Mouse (Mus musculus): ENCODE data around the gene Cdc25a. TPM values are rescaled to one million over a fixed set of nuclear protein-coding genes. Genes with fewer than 3 reads are reported as not detected.

The Cdc25a gene
- polyA plus RNA-seq, 1 experiment from 2014 or later: 31.6 TPM

DNA sequence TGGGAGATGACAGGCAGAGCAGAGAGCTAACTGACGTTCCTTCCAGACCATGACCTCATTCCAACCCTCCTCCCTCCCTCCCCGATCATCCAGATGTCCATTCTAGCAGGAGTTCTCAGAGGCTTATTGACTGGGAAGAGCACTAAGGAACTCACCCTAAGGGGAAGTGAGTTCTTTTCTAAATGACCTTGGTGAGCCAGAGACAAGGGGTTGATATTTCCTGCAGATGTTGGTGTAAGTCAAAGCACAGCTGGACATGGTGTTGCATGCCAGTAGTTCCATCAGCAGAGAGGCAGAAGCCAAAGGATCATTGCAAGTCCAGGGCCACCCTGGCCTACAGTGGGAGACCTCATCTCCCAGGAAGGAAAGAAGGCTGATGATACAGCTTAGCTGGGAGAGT lies 22.6 kb downstream of the Cdc25a start:
- 29% methylated on average over 2 of the region's 2 CpGs for WGBS
- Histone ChIP-seq H3K9ac (ENCODE audit: low read depth, low read length) (no peak overlapping the region), H3K9me3 (ENCODE audit: control insufficient read depth, low read length) (no peaks in the 10 kb centered on the region), H3K4me3 (ENCODE audit: low read length) (no peak overlapping the region), H3K36me3 (ENCODE audit: control insufficient read depth, insufficient read depth, low read length) (peaks cover 15% of the 10 kb centered on the region), H3K4me2 (replicated peaks; ENCODE audit: low read depth, low read length) (no peak overlapping the region), H3K27me3 (ENCODE audit: control insufficient read depth, insufficient read depth, low read length) (no peaks in the 10 kb centered on the region), H3K27ac (ENCODE audit: low read depth, low read length) (no peak overlapping the region), H3K4me1 (ENCODE audit: control insufficient read depth, insufficient read depth, low read length) (peaks cover 22% of the 10 kb centered on the region; the same call in 1 of the 2 replicates)
- ATAC-seq (ENCODE audit: low FRiP score, low TSS enrichment): no peak

GRCm38 (mm10) chr9:109899361-109899760 lies 24.0 kb downstream of the Cdc25a start:
- ATAC-seq (ENCODE audit: low FRiP score, low TSS enrichment): no peak
- Histone ChIP-seq H3K9ac (ENCODE audit: low read depth, low read length) (no peak overlapping the region), H3K36me3 (ENCODE audit: control insufficient read depth, insufficient read depth, low read length) (peaks cover 5% of the 10 kb centered on the region; the same call in 1 of the 2 replicates), H3K9me3 (ENCODE audit: control insufficient read depth, low read length) (no peaks in the 10 kb centered on the region), H3K4me1 (ENCODE audit: control insufficient read depth, insufficient read depth, low read length) (peaks cover 12% of the 10 kb centered on the region; the same call in 1 of the 2 replicates), H3K27me3 (ENCODE audit: control insufficient read depth, insufficient read depth, low read length) (no peaks in the 10 kb centered on the region), H3K4me3 (ENCODE audit: low read length) (no peak overlapping the region), H3K4me2 (replicated peaks; ENCODE audit: low read depth, low read length) (no peak overlapping the region), H3K27ac (ENCODE audit: low read depth, low read length) (no peak overlapping the region)
- WGBS: 51% methylated on average over 13 of the region's 15 CpGs

DNA sequence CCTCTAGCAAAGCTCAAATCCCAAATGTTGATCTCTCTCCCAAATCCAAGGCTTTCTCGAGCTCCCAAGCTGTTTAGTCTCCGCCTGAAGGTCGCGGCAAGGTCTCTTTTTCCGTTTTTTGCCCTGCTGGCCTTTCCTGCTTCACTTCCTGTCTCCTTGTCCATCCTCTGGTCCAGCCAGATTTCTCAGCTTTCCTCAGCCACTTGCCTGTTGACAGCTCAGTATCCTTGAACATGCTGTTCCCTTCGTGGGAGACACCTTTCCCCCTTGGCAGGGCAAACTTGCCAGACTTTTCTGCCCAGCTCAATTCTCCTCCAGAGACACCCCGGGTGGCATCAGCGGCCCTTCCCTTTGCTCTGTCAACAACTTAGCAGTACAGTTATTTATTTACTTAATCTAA lies 24.4 kb downstream of the Cdc25a start:
- H3K27ac ChIP-seq (ENCODE audit: low read depth, low read length): no peak overlapping the region
- H3K36me3 ChIP-seq (ENCODE audit: control insufficient read depth, insufficient read depth, low read length): peaks cover 5% of the 10 kb centered on the region; the same call in 1 of the 2 replicates
- ATAC-seq (ENCODE audit: low FRiP score, low TSS enrichment): no peak
- no peak overlapping the region for H3K9ac ChIP-seq (ENCODE audit: low read depth, low read length)
- no peak overlapping the region for H3K4me2 ChIP-seq (replicated peaks; ENCODE audit: low read depth, low read length)
- 64% methylated on average over 8 of the region's 8 CpGs for WGBS
- H3K27me3 ChIP-seq (ENCODE audit: control insufficient read depth, insufficient read depth, low read length): no peaks in the 10 kb centered on the region
- no peaks in the 10 kb centered on the region for H3K9me3 ChIP-seq (ENCODE audit: control insufficient read depth, low read length)
- peaks cover 10% of the 10 kb centered on the region; the same call in 1 of the 2 replicates for H3K4me1 ChIP-seq (ENCODE audit: control insufficient read depth, insufficient read depth, low read length)
- no peak overlapping the region for H3K4me3 ChIP-seq (ENCODE audit: low read length)

GRCm38 (mm10) chr9:109900604-109901003 lies 25.2 kb downstream of the Cdc25a start:
- Histone ChIP-seq H3K9ac (ENCODE audit: low read depth, low read length) (no peak overlapping the region), H3K27me3 (ENCODE audit: control insufficient read depth, insufficient read depth, low read length) (no peaks in the 10 kb centered on the region), H3K4me2 (replicated peaks; ENCODE audit: low read depth, low read length) (no peak overlapping the region), H3K9me3 (ENCODE audit: control insufficient read depth, low read length) (no peaks in the 10 kb centered on the region), H3K4me3 (ENCODE audit: low read length) (no peak overlapping the region), H3K27ac (ENCODE audit: low read depth, low read length) (no peak overlapping the region), H3K4me1 (ENCODE audit: control insufficient read depth, insufficient read depth, low read length) (0 out of 2 replicates have a peak, but pooled peaks cover 7% of the 10 kb centered on the region), H3K36me3 (ENCODE audit: control insufficient read depth, insufficient read depth, low read length) (peaks cover 5% of the 10 kb centered on the region; the same call in 1 of the 2 replicates)
- 84% methylated on average over 3 of the region's 3 CpGs for WGBS
- ATAC-seq (ENCODE audit: low FRiP score, low TSS enrichment): no peak

GRCm38 (mm10) chr9:109902246-109902645 lies 26.9 kb downstream of the Cdc25a start:
- WGBS: 70% methylated on average over 4 of the region's 4 CpGs
- no peak overlapping the region for H3K4me2 ChIP-seq (replicated peaks; ENCODE audit: low read depth, low read length)
- H3K4me3 ChIP-seq (ENCODE audit: low read length): no peak overlapping the region
- H3K27me3 ChIP-seq (ENCODE audit: control insufficient read depth, insufficient read depth, low read length): no peaks in the 10 kb centered on the region
- no peak for ATAC-seq (ENCODE audit: low FRiP score, low TSS enrichment)
- H3K9me3 ChIP-seq (ENCODE audit: control insufficient read depth, low read length): no peaks in the 10 kb centered on the region
- H3K4me1 ChIP-seq (ENCODE audit: control insufficient read depth, insufficient read depth, low read length): 0 out of 2 replicates have a peak, but pooled peaks cover 7% of the 10 kb centered on the region
- H3K27ac ChIP-seq (ENCODE audit: low read depth, low read length): no peak overlapping the region
- no peaks in the 10 kb centered on the region; the same call in 1 of the 2 replicates for H3K36me3 ChIP-seq (ENCODE audit: control insufficient read depth, insufficient read depth, low read length)
- no peak overlapping the region for H3K9ac ChIP-seq (ENCODE audit: low read depth, low read length)

- Histone ChIP-seq H3K9ac (ENCODE audit: low read depth, low read length) (no peak overlapping the region), H3K9me3 (ENCODE audit: control insufficient read depth, low read length) (no peaks in the 10 kb centered on the region), H3K4me1 (ENCODE audit: control insufficient read depth, insufficient read depth, low read length) (0 out of 2 replicates have a peak, but pooled peaks cover 5% of the 10 kb centered on the region), H3K36me3 (ENCODE audit: control insufficient read depth, insufficient read depth, low read length) (no peaks in the 10 kb centered on the region), H3K27me3 (ENCODE audit: control insufficient read depth, insufficient read depth, low read length) (no peaks in the 10 kb centered on the region), H3K4me3 (ENCODE audit: low read length) (no peak overlapping the region), H3K27ac (ENCODE audit: low read depth, low read length) (no peak overlapping the region), H3K4me2 (replicated peaks; ENCODE audit: low read depth, low read length) (no peak overlapping the region)
- WGBS: 50% methylated on average over 5 of the region's 5 CpGs
- no peak for ATAC-seq (ENCODE audit: low FRiP score, low TSS enrichment)
Measured at GRCm38 (mm10) chr9:109902740-109903139, 27.4 kb downstream of the Cdc25a start.

DNA sequence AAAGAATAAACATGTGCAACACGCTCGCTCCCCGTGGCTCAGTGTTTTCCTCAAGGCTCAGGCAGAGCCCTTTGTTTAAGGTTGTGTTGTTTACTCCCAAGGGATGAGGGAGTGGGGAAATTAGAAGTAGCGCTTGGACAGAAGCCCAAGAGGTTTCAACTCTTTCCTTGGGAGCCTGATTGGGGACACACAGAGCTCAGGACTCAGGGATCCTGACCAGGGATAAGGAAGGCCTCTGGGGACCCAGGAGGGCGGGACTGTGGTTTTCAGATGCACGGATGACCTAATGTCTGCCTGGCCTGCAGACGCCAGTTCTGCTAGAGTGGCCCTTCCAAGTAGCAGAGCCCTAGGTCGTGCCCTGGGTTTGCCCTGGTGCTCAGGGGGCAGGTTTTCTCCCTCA lies 31.9 kb downstream of the Cdc25a start:
- Histone ChIP-seq H3K9me3 (ENCODE audit: control insufficient read depth, low read length) (no peaks in the 10 kb centered on the region), H3K27ac (ENCODE audit: low read depth, low read length) (no peak overlapping the region), H3K4me3 (ENCODE audit: low read length) (no peak overlapping the region), H3K4me1 (ENCODE audit: control insufficient read depth, insufficient read depth, low read length) (no peaks in the 10 kb centered on the region), H3K27me3 (ENCODE audit: control insufficient read depth, insufficient read depth, low read length) (no peaks in the 10 kb centered on the region), H3K36me3 (ENCODE audit: control insufficient read depth, insufficient read depth, low read length) (no peaks in the 10 kb centered on the region), H3K9ac (ENCODE audit: low read depth, low read length) (no peak overlapping the region), H3K4me2 (replicated peaks; ENCODE audit: low read depth, low read length) (no peak overlapping the region)
- no peak for ATAC-seq (ENCODE audit: low FRiP score, low TSS enrichment)
- 56% methylated on average over 8 of the region's 8 CpGs for WGBS

DNA sequence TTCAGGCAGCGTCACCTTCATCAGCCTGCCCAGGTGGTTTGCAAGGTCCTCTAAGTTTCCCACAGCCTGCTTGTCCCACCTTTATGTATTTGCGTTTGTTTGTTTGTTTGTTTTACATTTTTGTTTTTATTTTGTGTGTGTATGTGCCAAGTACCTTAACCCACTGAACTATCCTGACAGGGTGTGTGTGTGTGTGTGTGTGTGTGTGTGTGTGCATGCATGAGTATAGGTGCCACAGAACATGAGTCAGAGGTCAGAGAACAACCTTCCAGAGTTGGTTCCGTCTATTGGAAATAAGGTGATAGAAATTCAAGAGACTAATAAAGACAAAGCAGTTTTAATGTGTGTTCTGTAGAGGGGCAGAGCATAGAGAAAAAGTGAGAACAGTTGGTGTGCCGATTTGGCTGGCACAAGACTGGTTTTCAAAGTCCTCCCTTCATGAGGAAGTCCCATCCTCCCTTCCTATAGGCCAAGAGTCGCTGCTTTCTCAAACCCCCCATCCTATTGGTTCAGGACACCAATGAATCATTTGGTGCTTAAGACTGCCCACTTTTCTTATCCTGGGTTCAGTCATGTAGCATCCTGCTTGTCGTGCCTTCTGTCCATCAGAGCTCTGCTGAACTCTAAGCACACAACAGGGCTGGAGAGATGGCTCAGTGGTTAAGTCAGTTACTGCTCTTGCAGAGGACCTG lies 32.5 kb downstream of the Cdc25a start:
- H3K9me3 ChIP-seq (ENCODE audit: control insufficient read depth, low read length): no peaks in the 10 kb centered on the region
- H3K27me3 ChIP-seq (ENCODE audit: control insufficient read depth, insufficient read depth, low read length): no peaks in the 10 kb centered on the region
- H3K36me3 ChIP-seq (ENCODE audit: control insufficient read depth, insufficient read depth, low read length): no peaks in the 10 kb centered on the region
- no peak overlapping the region for H3K4me2 ChIP-seq (replicated peaks; ENCODE audit: low read depth, low read length)
- no peak for ATAC-seq (ENCODE audit: low FRiP score, low TSS enrichment)
- 77% methylated on average over 6 of the region's 6 CpGs for WGBS
- no peaks in the 10 kb centered on the region for H3K4me1 ChIP-seq (ENCODE audit: control insufficient read depth, insufficient read depth, low read length)
- H3K27ac ChIP-seq (ENCODE audit: low read depth, low read length): no peak overlapping the region
- no peak overlapping the region for H3K4me3 ChIP-seq (ENCODE audit: low read length)
- no peak overlapping the region for H3K9ac ChIP-seq (ENCODE audit: low read depth, low read length)

DNA sequence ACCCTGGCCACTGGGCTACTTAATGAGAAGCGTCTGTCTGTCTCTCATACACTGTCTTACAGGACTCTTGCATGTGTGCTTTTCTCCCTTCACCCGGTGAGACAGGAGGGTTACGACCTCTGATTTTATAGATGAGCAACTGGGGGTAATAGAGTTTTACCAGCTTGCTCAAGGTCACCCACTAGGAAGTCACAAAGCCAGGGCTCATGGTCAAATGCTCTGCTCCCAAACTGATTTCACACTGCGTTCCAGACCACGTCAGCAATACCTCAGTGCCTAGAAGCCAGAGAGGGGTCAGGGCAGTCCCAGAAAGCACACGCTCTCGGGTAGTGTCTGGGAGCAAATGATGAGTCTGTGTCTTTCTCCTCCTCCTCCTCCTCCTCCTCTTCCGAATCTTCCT lies 33.7 kb downstream of the Cdc25a start:
- Histone ChIP-seq H3K9ac (ENCODE audit: low read depth, low read length) (no peak overlapping the region), H3K9me3 (ENCODE audit: control insufficient read depth, low read length) (no peaks in the 10 kb centered on the region), H3K27me3 (ENCODE audit: control insufficient read depth, insufficient read depth, low read length) (no peaks in the 10 kb centered on the region), H3K4me3 (ENCODE audit: low read length) (no peak overlapping the region), H3K4me1 (ENCODE audit: control insufficient read depth, insufficient read depth, low read length) (peaks cover 5% of the 10 kb centered on the region; the same call in 1 of the 2 replicates), H3K36me3 (ENCODE audit: control insufficient read depth, insufficient read depth, low read length) (no peaks in the 10 kb centered on the region), H3K4me2 (replicated peaks; ENCODE audit: low read depth, low read length) (no peak overlapping the region), H3K27ac (ENCODE audit: low read depth, low read length) (no peak overlapping the region)
- WGBS: 74% methylated on average over 8 of the region's 8 CpGs
- no peak for ATAC-seq (ENCODE audit: low FRiP score, low TSS enrichment)

Measured in kidney, embryonic 14.5 days (tissue).